Mouse (Mus musculus): Measurements from ENCODE around the gene Rab30. TPM values are rescaled to one million over a fixed set of nuclear protein-coding genes. Genes with fewer than 3 reads are reported as not detected.

Rab30 gene
- total RNA-seq, 2 experiments from 2014 or later: 40.7 to 43.0 TPM

GRCm38 (mm10) chr7:92826248-92826647 lies 84.8 kb downstream of the Rab30 start:
- no peak for DNase-seq (ENCODE audit: low spot score in 2 of 2)
- intact Hi-C loops (cut with DNase I): no loop called here

- intact Hi-C loops (cut with DNase I): no loop called here
- no peak for DNase-seq (ENCODE audit: low spot score in 2 of 2)
These were observed 86.6 kb downstream of the Rab30 start for GRCm38 (mm10) chr7:92827981-92828380.

- intact Hi-C loops (cut with DNase I): loop anchor here (10.0 kb wide), 1 partner anchor 198 kb away; the partner anchor contains the start of gene Ankrd42
These were observed 91.0 kb downstream of the Rab30 start for GRCm38 (mm10) chr7:92832395-92832794.

GRCm38 (mm10) chr7:92834391-92834790 lies 93.0 kb downstream of the Rab30 start:
- intact Hi-C loops (cut with DNase I): loop anchor here (10.0 kb wide), 1 partner anchor 200 kb away; the partner anchor contains the start of gene Ankrd42
- no peak for DNase-seq (ENCODE audit: low spot score in 2 of 2)

More at GRCm38 (mm10) chr7:92832395-92832794, 91.0 kb downstream of the Rab30 start:
- no peak for DNase-seq (ENCODE audit: low spot score in 2 of 2)

- intact Hi-C loops (cut with DNase I): loop anchor here (5.0 to 10.0 kb wide), 2 partner anchors 94 to 202 kb away; partner anchors contain the start of genes Ankrd42 and Rab30
- no peak for DNase-seq (ENCODE audit: low spot score in 2 of 2)
These were observed 95.0 kb downstream of the Rab30 start for GRCm38 (mm10) chr7:92836447-92836846.

- DNase-seq (ENCODE audit: low spot score in 2 of 2): no peak
- intact Hi-C loops (cut with DNase I): loop anchor here (5.0 to 10.0 kb wide), 2 partner anchors 95 to 202 kb away; partner anchors contain the start of genes Ankrd42 and Rab30
These were observed 95.8 kb downstream of the Rab30 start for GRCm38 (mm10) chr7:92837226-92837625.

GRCm38 (mm10) chr7:92837907-92838306 lies 96.5 kb downstream of the Rab30 start:
- no peak for DNase-seq (ENCODE audit: low spot score in 2 of 2)
- intact Hi-C loops (cut with DNase I): loop anchor here (5.0 to 10.0 kb wide), 2 partner anchors 96 to 203 kb away; partner anchors contain the start of genes Ankrd42 and Rab30

- DNase-seq (ENCODE audit: low spot score in 2 of 2): no peak
These were observed 100.9 kb downstream of the Rab30 start for GRCm38 (mm10) chr7:92842254-92842653.

GRCm38 (mm10) chr7:92848246-92848645 lies 106.8 kb downstream of the Rab30 start:
- intact Hi-C loops (cut with DNase I): no loop called here
- DNase-seq (ENCODE audit: low spot score in 2 of 2): no peak

More at GRCm38 (mm10) chr7:92842254-92842653, 100.9 kb downstream of the Rab30 start:
- intact Hi-C loops (cut with DNase I): no loop called here

- intact Hi-C loops (cut with DNase I): loop anchor here (5.0 kb wide), 2 partner anchors 124 to 304 kb away; partner anchors contain the start of genes Ccdc90b and Rab30
These were observed 125.1 kb downstream of the Rab30 start for GRCm38 (mm10) chr7:92866526-92866925.

GRCm38 (mm10) chr7:92870161-92870560 lies 128.8 kb downstream of the Rab30 start:
- intact Hi-C loops (cut with DNase I): loop anchor here (5.0 kb wide), 3 partner anchors 97 to 233 kb away; partner anchors contain the start of genes Ankrd42 and Pcf11
- DNase-seq (ENCODE audit: low spot score in 2 of 2): no peak

More at GRCm38 (mm10) chr7:92866526-92866925, 125.1 kb downstream of the Rab30 start:
- no peak for DNase-seq (ENCODE audit: low spot score in 2 of 2)

GRCm38 (mm10) chr7:92871596-92871995 lies 130.2 kb downstream of the Rab30 start:
- intact Hi-C loops (cut with DNase I): loop anchor here (5.0 kb wide), 3 partner anchors 96 to 234 kb away; partner anchors contain the start of genes Ankrd42 and Pcf11
- no peak for DNase-seq (ENCODE audit: low spot score in 2 of 2)

- intact Hi-C loops (cut with DNase I): loop anchor here (2.0 to 5.0 kb wide), 5 partner anchors 25 to 237 kb away; partner anchors contain the start of genes Ankrd42 and Pcf11
- DNase-seq (ENCODE audit: low spot score in 2 of 2): peak; percentile 91 to 93
These were observed 132.8 kb downstream of the Rab30 start, which contains the start of the genes Ddias and Prcp for GRCm38 (mm10) chr7:92874116-92874675. Ddias (minus strand) TSS chr7:92874247. Prcp (plus strand) TSS chr7:92874470.

GRCm38 (mm10) chr7:92874761-92875408 lies 133.5 kb downstream of the Rab30 start:
- DNase-seq (ENCODE audit: low spot score in 2 of 2): peak; percentile 87 to 91
- intact Hi-C loops (cut with DNase I): loop anchor here (2.0 to 5.0 kb wide), 5 partner anchors 24 to 238 kb away; partner anchors contain the start of genes Ankrd42 and Pcf11

- intact Hi-C loops (cut with DNase I): no loop called here
- no peak for DNase-seq (ENCODE audit: low spot score in 2 of 2)
These were observed 134.7 kb downstream of the Rab30 start for GRCm38 (mm10) chr7:92876066-92876465.

- intact Hi-C loops (cut with DNase I): no loop called here
These were observed 135.1 kb downstream of the Rab30 start for GRCm38 (mm10) chr7:92876538-92876937.

GRCm38 (mm10) chr7:92878575-92879285 lies 137.3 kb downstream of the Rab30 start:
- intact Hi-C loops (cut with DNase I): no loop called here
- DNase-seq (ENCODE audit: low spot score in 2 of 2): peak in 1 of 2 experiments; percentile 7

More at GRCm38 (mm10) chr7:92876538-92876937, 135.1 kb downstream of the Rab30 start:
- no peak for DNase-seq (ENCODE audit: low spot score in 2 of 2)

GRCm38 (mm10) chr7:92883850-92884716 lies 142.7 kb downstream of the Rab30 start:
- DNase-seq (ENCODE audit: low spot score in 2 of 2): no peak

More at GRCm38 (mm10) chr7:92883850-92884716, 142.7 kb downstream of the Rab30 start:
- intact Hi-C loops (cut with DNase I): no loop called here
